Mouse (Mus musculus): ENCODE measurements around the gene Elf2. TPM values are rescaled to one million over a fixed set of nuclear protein-coding genes. Genes with fewer than 3 reads are reported as not detected.

Gene Elf2
- total and polyA plus RNA-seq, 3 experiments, result 31.2 to 41.2 (median 32.2) TPM

- TF ChIP-seq ZKSCAN1 (IDR thresholded peaks at IDR 0.05; ENCODE audit: borderline replicate concordance, low read depth, low read length) (no peak), TBP (conservative IDR thresholded peaks at IDR 0.05; ENCODE audit: low read depth, low read length) (no peak), TCF12 (IDR thresholded peaks at IDR 0.05; ENCODE audit: low read depth, low read length) (no peak), POLR2AphosphoS2 (IDR thresholded peaks at IDR 0.05; ENCODE audit: low read depth, low read length) (no peak), IRF4 (IDR thresholded peaks at IDR 0.05; ENCODE audit: low read depth, low read length) (no peak), MAFK (IDR thresholded peaks at IDR 0.05; ENCODE audit: insufficient replicate concordance, low read length) (no peak), POLR2A (IDR thresholded peaks at IDR 0.05; ENCODE audit: low read depth, low read length) (no peak)
- no peak overlapping the region for H3K4me3 ChIP-seq (replicated peaks in 1 of 3; ENCODE audit: low read depth in 2 of 3, low read length in 2 of 3, poor library complexity in 1 of 3)
- in situ Hi-C loops (cut with MboI; ENCODE audit: low pct_ligation_motif_present, low pct_unique_long_range_greater_than_20kb, low sequenced_read_pairs) (no loop called here), dilution Hi-C loops (cut with MboI; ENCODE audit: extremely low pct_ligation_motif_present, extremely low pct_unique_long_range_greater_than_20kb, low sequenced_read_pairs) (no loop called here)
- no peak overlapping the region for H3K4me2 ChIP-seq (ENCODE audit: insufficient read depth, low read depth, poor library complexity, severe bottlenecking)
- H3K4me1 ChIP-seq (ENCODE audit: control insufficient read depth in 1 of 2, insufficient read depth in 2 of 2), result 0 out of 4 replicates have a peak, but pooled peaks cover 0 to 2% of the 10 kb centered on the region in 2 experiments
- no peaks in the 10 kb centered on the region for H3K9me3 ChIP-seq (replicated peaks; ENCODE audit: low read length)
- H3K9ac ChIP-seq (ENCODE audit: insufficient read depth, low read depth), result no peak overlapping the region
- H3K79me2 ChIP-seq (replicated peaks; ENCODE audit: control insufficient read depth, extremely low read depth, insufficient read depth, poor library complexity, severe bottlenecking), result no peaks in the 10 kb centered on the region; the same call in 1 of the 2 replicates
- H3K27me3 ChIP-seq (replicated peaks), result no peaks in the 10 kb centered on the region
- DNase-seq (ENCODE audit: extremely low read depth), result no peak
- H3K36me3 ChIP-seq (replicated peaks in 1 of 2; ENCODE audit: control insufficient read depth in 1 of 2, insufficient read depth in 1 of 2, low read length in 1 of 2), result peaks cover 3 to 29% of the 10 kb centered on the region in 2 experiments
- H3K27ac ChIP-seq (ENCODE audit: insufficient read depth, low read depth), result no peak overlapping the region
Measured at GRCm38 (mm10) chr3:51316876-51317275, 23.6 kb downstream of the Elf2 start.

GRCm38 (mm10) chr3:51311638-51312037 is 28.8 kb downstream of the Elf2 start:
- Histone ChIP-seq H3K4me2 (ENCODE audit: insufficient read depth, low read depth, poor library complexity, severe bottlenecking) (no peak overlapping the region), H3K4me3 (replicated peaks in 1 of 3; ENCODE audit: low read depth in 2 of 3, low read length in 2 of 3, poor library complexity in 1 of 3) (no peak overlapping the region), H3K9me3 (replicated peaks; ENCODE audit: low read length) (no peaks in the 10 kb centered on the region), H3K27ac (ENCODE audit: insufficient read depth, low read depth) (no peak overlapping the region), H3K27me3 (replicated peaks) (no peaks in the 10 kb centered on the region), H3K9ac (ENCODE audit: insufficient read depth, low read depth) (no peak overlapping the region), H3K79me2 (replicated peaks; ENCODE audit: control insufficient read depth, extremely low read depth, insufficient read depth, poor library complexity, severe bottlenecking) (no peaks in the 10 kb centered on the region), H3K4me1 (ENCODE audit: control insufficient read depth in 1 of 2, insufficient read depth in 2 of 2) (0 out of 4 replicates have a peak, but pooled peaks cover 0 to 2% of the 10 kb centered on the region in 2 experiments), H3K36me3 (replicated peaks in 1 of 2; ENCODE audit: control insufficient read depth in 1 of 2, insufficient read depth in 1 of 2, low read length in 1 of 2) (peaks cover 0 to 14% of the 10 kb centered on the region in 2 experiments)
- TF ChIP-seq MAFK (IDR thresholded peaks at IDR 0.05; ENCODE audit: insufficient replicate concordance, low read length) (no peak), ZC3H11A (IDR thresholded peaks at IDR 0.05; ENCODE audit: low read depth, low read length) (no peak), MAX (IDR thresholded peaks at IDR 0.05; ENCODE audit: low read length) (no peak), MYC (IDR thresholded peaks at IDR 0.05; ENCODE audit: low read depth, low read length) (no peak), TBP (conservative IDR thresholded peaks at IDR 0.05; ENCODE audit: low read depth, low read length) (no peak), UBTF (IDR thresholded peaks at IDR 0.05; ENCODE audit: low read depth, low read length) (no peak), NELFE (IDR thresholded peaks at IDR 0.05; ENCODE audit: low read depth, low read length) (no peak), SMC3 (IDR thresholded peaks at IDR 0.05; ENCODE audit: low read depth, low read length) (no peak), CHD1 (IDR thresholded peaks at IDR 0.05; ENCODE audit: low read depth, low read length) (no peak), HCFC1 (IDR thresholded peaks at IDR 0.05; ENCODE audit: low read depth, low read length) (no peak), ZNF384 (IDR thresholded peaks at IDR 0.05; ENCODE audit: low read depth, low read length) (no peak), SIN3A (IDR thresholded peaks at IDR 0.05; ENCODE audit: low read length) (no peak), ZMIZ1 (IDR thresholded peaks at IDR 0.05; ENCODE audit: low read depth, low read length) (no peak), ZKSCAN1 (IDR thresholded peaks at IDR 0.05; ENCODE audit: borderline replicate concordance, low read depth, low read length) (no peak), RCOR1 (conservative IDR thresholded peaks at IDR 0.05; ENCODE audit: low read depth, low read length) (no peak), MEF2A (IDR thresholded peaks at IDR 0.05; ENCODE audit: borderline replicate concordance, low read depth, low read length) (no peak)
- in situ Hi-C loops (cut with MboI; ENCODE audit: low pct_ligation_motif_present, low pct_unique_long_range_greater_than_20kb, low sequenced_read_pairs) (no loop called here), dilution Hi-C loops (cut with MboI; ENCODE audit: extremely low pct_ligation_motif_present, extremely low pct_unique_long_range_greater_than_20kb, low sequenced_read_pairs) (no loop called here)
- no peak for DNase-seq (ENCODE audit: extremely low read depth)
